Mouse (Mus musculus) heart, embryonic 11.5 days (tissue): Measurements from ENCODE around the gene Crlf1. TPM values are rescaled to one million over a fixed set of nuclear protein-coding genes. Genes with fewer than 3 reads are reported as not detected.

Source experiments
- ATAC-seq: fragments of 200-750 bp; cut with Nextera tagmentation; replicated peaks from 2 replicates; pipeline ENCODE4 v1.8.0; 2017; ENCODE audit warnings: moderate library complexity; ENCODE audit not compliant: insufficient number of reproducible peaks, low FRiP score, low TSS enrichment
- H3K27ac ChIP-seq: fragments of 300-500 bp; sonication (generic); 2 replicates; pipeline ENCODE4 v1.5.1; 2014; ENCODE audit warnings: mild to moderate bottlenecking, low read depth, low read length
- H3K27me3 ChIP-seq: fragments of 300-500 bp; sonication (generic); 2 replicates; pipeline ENCODE4 v1.6.1; 2014; ENCODE audit warnings: mild to moderate bottlenecking, low read length, mixed read lengths; ENCODE audit not compliant: control insufficient read depth, insufficient read depth
- H3K36me3 ChIP-seq: fragments of 300-500 bp; sonication (generic); 2 replicates; pipeline ENCODE4 v1.6.1; 2014; ENCODE audit warnings: mild to moderate bottlenecking, low read length, moderate library complexity, mixed read lengths; ENCODE audit not compliant: control insufficient read depth, insufficient read depth
- H3K4me1 ChIP-seq: fragments of 300-500 bp; sonication (generic); 2 replicates; pipeline ENCODE4 v1.6.1; 2014; ENCODE audit warnings: low read length; ENCODE audit not compliant: control insufficient read depth, insufficient read depth
- H3K4me2 ChIP-seq: fragments of 300-500 bp; sonication (generic); 2 replicates; pipeline ENCODE4 v1.6.1; 2014; ENCODE audit warnings: mild to moderate bottlenecking, moderate library complexity
- H3K4me3 ChIP-seq: fragments of 300-500 bp; sonication (generic); 2 replicates; pipeline ENCODE4 v1.5.1; 2014; ENCODE audit warnings: low read depth, low read length
- H3K9ac ChIP-seq: fragments of 300-500 bp; sonication (generic); 2 replicates; pipeline ENCODE4 v1.6.1; 2014; ENCODE audit warnings: mild to moderate bottlenecking, low read depth, low read length, moderate library complexity
- H3K9me3 ChIP-seq: fragments of 300-500 bp; sonication (generic); replicated peaks from 2 replicates; pipeline ENCODE4 v1.6.1; 2016; ENCODE audit warnings: low read length; ENCODE audit not compliant: control insufficient read depth
- WGBS: fragments of 180-500 bp; shearing (Covaris S2); extraction: QIAGEN DNeasy Blood & Tissue Kit; methylation state at CpG from one replicate; pipeline ENCODE4 v1.1.7; 2014; ENCODE audit not compliant: insufficient replicate concordance; 5-methylcytosine and 5-hydroxymethylcytosine counted together
- polyA plus RNA-seq: library from polyadenylated mRNA; unstranded; fragments of >200 nt; fragmentation: Nextera tagmentation; extraction: Ambion mirVana; gene quantifications from 2 replicates; pipeline ENCODE4 v1.2.1, GENCODE M21; 2014

Gene Crlf1
- 0.80 and 3.8 TPM in 2 replicates for polyA plus RNA-seq

DNA sequence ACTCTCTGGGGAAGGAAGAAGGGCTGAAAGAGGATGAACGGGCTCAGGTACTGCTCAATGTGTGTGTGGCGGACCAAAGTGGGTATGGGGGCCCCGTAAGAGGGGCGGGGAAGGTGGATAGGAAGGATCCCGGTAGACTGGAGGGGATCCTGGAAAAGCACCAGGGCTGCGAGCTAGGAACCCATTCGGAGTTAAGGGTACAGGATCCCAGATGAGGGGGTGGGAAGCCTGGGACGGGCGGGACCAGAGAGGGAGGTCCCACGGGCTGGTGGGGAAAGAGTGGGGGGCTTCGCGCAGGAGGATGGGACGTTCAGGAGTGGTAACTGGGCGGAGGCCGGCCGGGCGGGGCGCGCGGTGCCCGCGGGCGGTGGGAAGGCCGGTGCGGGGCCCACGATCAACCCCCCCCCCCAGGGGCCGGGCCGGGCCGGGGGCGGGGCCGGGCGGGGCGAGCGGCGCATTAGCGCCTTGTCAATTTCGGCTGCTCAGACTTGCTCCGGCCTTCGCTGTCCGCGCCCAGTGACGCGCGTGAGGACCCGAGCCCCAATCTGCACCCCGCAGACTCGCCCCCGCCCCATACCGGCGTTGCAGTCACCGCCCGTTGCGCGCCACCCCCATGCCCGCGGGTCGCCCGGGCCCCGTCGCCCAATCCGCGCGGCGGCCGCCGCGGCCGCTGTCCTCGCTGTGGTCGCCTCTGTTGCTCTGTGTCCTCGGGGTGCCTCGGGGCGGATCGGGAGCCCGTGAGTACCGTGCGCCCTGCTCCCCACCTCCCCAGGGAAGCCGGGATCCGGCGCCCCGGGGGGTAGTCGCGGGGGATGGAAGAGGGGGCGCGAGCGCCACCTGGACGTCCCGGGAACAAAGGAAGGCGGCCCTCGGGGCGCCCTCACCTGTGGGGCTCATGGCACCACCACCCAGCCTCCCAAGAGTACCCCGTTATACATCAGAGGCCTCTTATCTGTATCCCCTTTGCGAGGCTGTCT is at the start of gene Crlf1:
TSS of gene Crlf1 (plus strand) at position 495 of the 977 bp plus-strand sequence.
- Histone ChIP-seq H3K4me1 (peaks cover 48% of the 10 kb centered on the region), H3K27ac (no peak within 1 kb of the TSS), H3K36me3 (no peaks in the 10 kb centered on the region), H3K9me3 (no peaks in the 10 kb centered on the region), H3K4me2 (peak within 1 kb of the TSS; percentile 74), H3K9ac (peak within 1 kb of the TSS; percentile 28; the same call in 1 of the 2 replicates), H3K4me3 (peak within 1 kb of the TSS; percentile 49), H3K27me3 (peaks cover 96% of the 10 kb centered on the region)
- WGBS, result under 1% methylated on average over 57 of the region's 93 CpGs
- ATAC-seq, result no peak

DNA sequence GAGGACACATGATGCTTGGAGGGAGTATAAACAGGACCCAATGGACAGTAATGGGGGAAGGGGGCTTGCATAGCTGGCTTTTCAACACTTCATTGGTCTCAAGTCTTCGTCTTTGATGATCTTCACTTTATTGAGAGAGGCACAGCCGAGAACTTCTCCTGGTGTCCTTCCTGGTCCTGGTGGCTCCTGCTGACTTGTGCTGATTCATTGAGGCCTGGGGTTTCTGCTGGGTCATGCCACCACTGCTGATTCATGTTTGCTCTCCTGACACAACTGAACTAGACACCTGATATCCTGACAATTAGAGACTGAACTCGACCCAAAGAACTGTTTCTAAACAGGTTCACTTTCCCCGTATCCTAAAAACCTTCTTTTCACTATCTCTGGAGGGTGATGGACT is 49.6 kb upstream of the Crlf1 start:
- H3K4me2 ChIP-seq, result no peak overlapping the region
- no peak for ATAC-seq
- no peak overlapping the region for H3K4me3 ChIP-seq
- no peaks in the 10 kb centered on the region for H3K27me3 ChIP-seq
- WGBS, result 65% methylated on average over 4 of the region's 4 CpGs
- 0 out of 2 replicates have a peak overlapping the region, but pooled peaks have one; percentile 46 for H3K27ac ChIP-seq
- H3K9ac ChIP-seq, result no peak overlapping the region
- no peaks in the 10 kb centered on the region for H3K9me3 ChIP-seq
- no peaks in the 10 kb centered on the region for H3K36me3 ChIP-seq
- H3K4me1 ChIP-seq, result peaks cover 4% of the 10 kb centered on the region; the same call in 1 of the 2 replicates

DNA sequence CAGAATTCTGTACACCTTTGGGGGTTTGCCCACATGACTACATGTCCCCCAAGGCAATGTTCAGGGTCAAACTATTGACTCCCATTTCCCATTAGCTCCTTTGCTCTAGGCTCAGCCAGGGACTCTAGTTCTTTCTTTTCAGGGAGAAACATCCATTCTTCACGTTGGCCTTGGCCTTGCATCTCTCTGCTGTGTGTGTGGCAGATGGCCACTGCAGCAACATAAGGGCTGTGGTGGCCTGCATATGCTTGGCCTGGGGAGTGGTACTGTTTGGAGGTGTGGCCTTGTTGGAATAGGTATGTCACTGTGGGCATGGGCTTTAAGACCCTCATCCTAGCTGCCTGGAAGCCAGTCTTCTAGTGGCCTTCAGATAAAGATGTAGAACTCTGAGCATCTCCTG is 47.0 kb upstream of the Crlf1 start:
- H3K27ac ChIP-seq, result no peak overlapping the region
- H3K4me2 ChIP-seq, result no peak overlapping the region
- H3K9me3 ChIP-seq, result no peaks in the 10 kb centered on the region
- no peak for ATAC-seq
- no peak overlapping the region for H3K9ac ChIP-seq
- 50% methylated on average over 1 of the region's 1 CpGs for WGBS
- H3K4me1 ChIP-seq, result peaks cover 5% of the 10 kb centered on the region
- H3K27me3 ChIP-seq, result no peaks in the 10 kb centered on the region
- no peak overlapping the region for H3K4me3 ChIP-seq
- H3K36me3 ChIP-seq, result no peaks in the 10 kb centered on the region

DNA sequence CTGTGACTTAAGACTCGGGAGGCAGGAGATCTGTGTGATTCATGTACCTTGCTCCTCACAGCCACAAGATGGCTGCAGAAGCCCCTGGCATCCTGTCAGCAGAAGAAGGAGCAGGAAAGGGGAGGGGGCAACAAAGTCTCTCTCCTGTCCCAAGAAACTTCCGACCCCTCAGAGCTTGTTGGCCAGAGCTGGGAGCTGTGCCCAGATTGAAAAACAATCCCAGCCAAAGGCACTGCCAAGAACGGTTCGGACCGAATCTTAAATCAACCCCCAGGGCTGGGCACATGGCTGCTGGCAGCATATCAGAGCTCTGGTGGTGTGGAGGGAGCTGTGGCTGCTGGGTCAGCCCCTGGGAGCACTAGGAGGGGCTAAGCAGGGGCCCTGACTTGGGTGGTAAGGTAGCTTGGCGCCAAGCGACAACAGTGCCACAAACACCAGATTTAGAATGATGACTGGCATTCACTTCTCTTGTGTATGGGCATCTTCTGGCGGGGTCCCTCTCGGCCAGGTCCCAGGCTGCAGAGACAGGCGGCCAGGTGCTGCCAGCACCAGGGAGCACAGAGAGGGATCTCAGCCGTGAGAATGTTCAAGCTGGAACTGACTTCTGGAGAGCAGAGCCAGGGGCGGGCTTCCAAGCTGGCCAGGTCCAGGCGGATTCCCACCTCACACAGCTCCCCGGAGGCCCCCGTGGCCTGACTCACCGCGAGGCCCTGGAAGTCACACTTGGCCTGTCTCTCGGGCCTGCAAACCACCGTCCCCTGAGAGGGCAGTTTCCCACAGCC is 45.1 kb upstream of the Crlf1 start:
- H3K4me3 ChIP-seq, result no peak overlapping the region
- no peak overlapping the region for H3K27ac ChIP-seq
- 65% methylated on average over 19 of the region's 19 CpGs for whole genome bisulfite sequencing
- peaks cover 11% of the 10 kb centered on the region for H3K27me3 ChIP-seq
- no peaks in the 10 kb centered on the region for H3K9me3 ChIP-seq
- H3K9ac ChIP-seq, result 0 out of 2 replicates have a peak overlapping the region, but pooled peaks have one; percentile 4
- H3K4me1 ChIP-seq, result peaks cover 18% of the 10 kb centered on the region
- H3K4me2 ChIP-seq, result no peak overlapping the region
- no peak for ATAC-seq
- H3K36me3 ChIP-seq, result no peaks in the 10 kb centered on the region; the same call in 1 of the 2 replicates

DNA sequence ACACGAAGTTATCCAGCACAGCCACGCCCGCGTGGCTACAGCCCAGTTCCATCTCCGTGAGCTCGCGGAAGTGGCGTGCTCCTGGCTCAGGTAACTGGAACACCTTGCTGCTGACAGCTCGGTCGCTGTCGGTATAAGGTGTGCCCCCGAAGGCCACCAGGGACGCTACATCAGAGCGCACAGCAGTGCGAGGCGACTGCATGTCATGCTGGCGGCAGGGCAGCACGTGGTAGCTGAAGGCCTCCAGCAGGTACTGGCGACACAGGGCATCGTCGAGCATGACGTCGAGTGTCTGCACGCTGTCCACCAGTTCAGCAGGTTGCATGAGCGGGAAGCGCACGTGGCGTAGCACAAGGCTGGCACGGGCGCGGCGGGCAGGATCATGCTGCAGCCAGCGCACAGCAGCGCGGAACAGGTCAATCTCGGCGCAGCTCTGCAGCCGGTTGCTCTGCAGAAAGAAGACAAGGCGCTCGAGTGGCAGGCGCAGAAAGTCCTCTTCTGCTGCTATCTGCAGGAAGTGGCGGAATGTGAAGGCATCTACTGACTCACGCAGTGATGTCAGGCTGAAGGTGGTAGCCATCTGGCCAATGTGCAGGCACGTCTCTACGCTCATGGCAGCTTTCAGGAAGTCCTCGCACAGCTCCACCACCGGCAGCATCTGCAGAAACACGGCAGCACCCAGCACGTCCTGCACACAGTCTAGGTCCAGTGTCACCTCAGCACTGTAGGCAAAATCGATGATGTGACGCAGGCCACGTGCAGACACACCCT is 40.6 kb upstream of the Crlf1 start:
- Histone ChIP-seq H3K36me3 (no peaks in the 10 kb centered on the region; the same call in 1 of the 2 replicates), H3K4me2 (peak overlapping the region; percentile 11)
- ATAC-seq, result no peak

DNA sequence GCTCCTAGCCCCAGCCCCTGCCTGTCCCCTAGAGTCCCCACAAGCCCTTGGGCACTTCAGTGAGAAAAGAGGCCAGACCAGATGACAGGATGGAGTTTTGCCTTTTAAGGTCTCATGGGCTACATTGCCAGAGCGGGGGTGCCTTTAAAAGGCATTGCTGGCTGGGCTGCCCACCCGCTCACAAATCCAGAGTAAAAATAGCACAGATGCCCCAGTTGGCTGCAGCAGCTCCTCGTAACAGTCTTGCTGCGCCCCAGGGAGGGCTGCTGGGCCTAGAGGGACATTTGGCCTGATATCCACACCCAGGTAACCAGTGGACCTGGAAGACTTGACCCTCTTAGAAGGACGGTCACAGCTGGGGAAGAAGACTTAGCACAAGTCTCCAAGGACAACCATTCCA is 39.1 kb upstream of the Crlf1 start:
- Histone ChIP-seq H3K4me3 (no peak overlapping the region), H3K4me1 (peaks cover 36% of the 10 kb centered on the region), H3K36me3 (no peaks in the 10 kb centered on the region; the same call in 1 of the 2 replicates), H3K9ac (no peak overlapping the region), H3K4me2 (no peak overlapping the region; the same call in 1 of the 2 replicates), H3K27me3 (peaks cover 11% of the 10 kb centered on the region), H3K27ac (peak overlapping the region; percentile 30), H3K9me3 (no peaks in the 10 kb centered on the region)
- 47% methylated on average over 5 of the region's 5 CpGs for WGBS
- no peak for ATAC-seq

More for the DNA sequence above, 40.6 kb upstream of the Crlf1 start:
- no peak overlapping the region for H3K27ac ChIP-seq
- peak overlapping the region; percentile 10; the same call in 1 of the 2 replicates for H3K9ac ChIP-seq
- H3K4me1 ChIP-seq, result peaks cover 36% of the 10 kb centered on the region
- no peak overlapping the region for H3K4me3 ChIP-seq
- peaks cover 11% of the 10 kb centered on the region for H3K27me3 ChIP-seq
- H3K9me3 ChIP-seq, result no peaks in the 10 kb centered on the region
- 33% methylated on average over 52 of the region's 52 CpGs for WGBS

DNA sequence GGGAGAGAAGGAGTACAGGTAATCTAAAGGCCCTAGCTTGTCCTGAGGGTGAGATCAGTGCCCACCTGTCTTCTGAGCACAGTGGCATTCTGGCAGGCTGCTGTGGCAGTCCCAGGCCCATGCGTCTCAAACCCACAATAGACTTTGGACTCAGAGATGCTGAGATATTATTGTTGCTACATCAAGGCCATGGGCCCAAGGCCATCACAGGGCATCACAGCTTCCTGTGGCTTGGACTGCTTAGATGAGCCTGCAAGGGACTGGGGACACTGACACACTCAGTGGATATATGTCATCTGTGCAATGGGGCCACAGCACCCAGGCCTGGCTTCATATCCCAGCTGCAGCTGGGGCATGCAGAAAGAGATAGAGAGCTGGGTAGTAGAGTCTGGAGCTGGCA is 36.0 kb upstream of the Crlf1 start:
- H3K4me1 ChIP-seq, result peaks cover 40% of the 10 kb centered on the region
- 80% methylated on average over 1 of the region's 1 CpGs for WGBS

DNA sequence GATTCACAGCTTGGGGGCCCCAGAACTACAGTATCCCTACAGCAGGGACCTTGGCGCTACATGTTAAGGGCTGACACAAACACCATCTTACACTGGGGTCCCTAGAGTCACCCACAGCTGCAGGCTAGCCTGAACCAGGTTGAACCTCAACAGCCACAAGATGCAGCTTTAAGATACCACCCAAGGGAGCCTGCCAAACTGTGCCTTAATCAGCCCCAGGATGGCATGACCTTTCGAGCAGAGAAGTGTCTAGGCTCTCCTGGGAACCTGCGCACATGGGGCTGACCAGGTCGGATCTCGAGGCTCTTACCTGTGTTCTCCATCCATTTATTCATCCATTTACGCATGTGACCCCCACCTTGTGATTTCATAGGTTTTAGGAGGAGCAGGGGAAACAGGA is 35.1 kb upstream of the Crlf1 start:
- no peak overlapping the region for H3K27ac ChIP-seq

More for the DNA sequence above, 36.0 kb upstream of the Crlf1 start:
- Histone ChIP-seq H3K27me3 (peaks cover 2% of the 10 kb centered on the region), H3K36me3 (no peaks in the 10 kb centered on the region; the same call in 1 of the 2 replicates), H3K4me3 (no peak overlapping the region), H3K4me2 (no peak overlapping the region), H3K27ac (no peak overlapping the region), H3K9me3 (no peaks in the 10 kb centered on the region), H3K9ac (no peak overlapping the region)
- ATAC-seq, result no peak

More for the DNA sequence above, 35.1 kb upstream of the Crlf1 start:
- H3K36me3 ChIP-seq, result no peaks in the 10 kb centered on the region; the same call in 1 of the 2 replicates
- no peak overlapping the region for H3K4me2 ChIP-seq
- ATAC-seq, result no peak
- no peak overlapping the region for H3K4me3 ChIP-seq
- H3K9ac ChIP-seq, result no peak overlapping the region
- H3K4me1 ChIP-seq, result peaks cover 34% of the 10 kb centered on the region
- WGBS, result 80% methylated on average over 6 of the region's 6 CpGs
- H3K27me3 ChIP-seq, result no peaks in the 10 kb centered on the region
- H3K9me3 ChIP-seq, result no peaks in the 10 kb centered on the region
